In genomic region chr19:21510116-21510515, GRCm38 (mm10) we compare ENCODE assay signal across 8 mouse cellular contexts. TPM values are rescaled to one million over a fixed set of nuclear protein-coding genes. Genes with fewer than 3 reads are reported as not detected.
DNase-seq lines count a peak whose midpoint lies in the region; ATAC-seq and TF ChIP-seq lines count a peak whose summit lies in the region.

No protein-coding gene starts in this region.

- H3K36me3 ChIP-seq in limb, embryonic 11.5 days (ENCODE audit: control insufficient read depth, insufficient read depth, low read length), result no peaks in the 10 kb centered on the region
- no peaks in the 10 kb centered on the region for H3K36me3 ChIP-seq in limb, embryonic 10.5 days
- H3K36me3 ChIP-seq in ES-E14 (ENCODE audit: control insufficient read depth, insufficient read depth, low read length, poor library complexity, severe bottlenecking), result no peaks in the 10 kb centered on the region
- H3K36me3 ChIP-seq in kidney, embryonic 15.5 days, result no peaks in the 10 kb centered on the region

- H3K27me3 ChIP-seq in limb, embryonic 11.5 days (ENCODE audit: control insufficient read depth, insufficient read depth, low read length), result no peaks in the 10 kb centered on the region
- H3K27me3 ChIP-seq in limb, embryonic 10.5 days (ENCODE audit: low read depth, poor library complexity, severe bottlenecking), result no peaks in the 10 kb centered on the region
- no peaks in the 10 kb centered on the region for H3K27me3 ChIP-seq in kidney, embryonic 15.5 days

- no peak overlapping the region for H3K4me2 ChIP-seq in limb, embryonic 11.5 days (ENCODE audit: low read depth, severe bottlenecking)
- no peak overlapping the region for H3K4me2 ChIP-seq in kidney, embryonic 15.5 days

- no peak overlapping the region for H3K4me3 ChIP-seq in limb, embryonic 11.5 days (ENCODE audit: low read depth, low read length)
- no peak overlapping the region for H3K4me3 ChIP-seq in limb, embryonic 10.5 days
- H3K4me3 ChIP-seq in ES-E14 (ENCODE audit: insufficient read depth in 1 of 2, low read depth in 1 of 2, low read length in 2 of 2, poor library complexity in 1 of 2, severe bottlenecking in 1 of 2), result no peak overlapping the region
- H3K4me3 ChIP-seq in kidney, embryonic 15.5 days (replicated peaks), result no peak overlapping the region

- no peak overlapping the region for H3K9ac ChIP-seq in limb, embryonic 11.5 days (ENCODE audit: low read length)
- no peak overlapping the region for H3K9ac ChIP-seq in ES-E14 (ENCODE audit: insufficient read depth, low read depth, low read length, poor library complexity, severe bottlenecking)
- H3K9ac ChIP-seq in kidney, embryonic 15.5 days, result no peak overlapping the region

- no peak overlapping the region for H3K27ac ChIP-seq in limb, embryonic 11.5 days (replicated peaks; ENCODE audit: low read depth, low read length)
- H3K27ac ChIP-seq in limb, embryonic 10.5 days, result no peak overlapping the region
- H3K27ac ChIP-seq in ES-E14 (ENCODE audit: insufficient read depth, low read depth, low read length, poor library complexity, severe bottlenecking), result no peak overlapping the region
- no peak overlapping the region for H3K27ac ChIP-seq in kidney, embryonic 15.5 days

- DNase-seq in limb, embryonic 11.5 days (ENCODE audit: low spot score), result peak; percentile 49
- DNase-seq in limb, embryonic 10.5 days (ENCODE audit: low spot score), result no peak
- DNase-seq in ES-E14 (ENCODE audit: low read depth, low spot score), result peak; percentile 28
- DNase-seq in adrenal gland, postnatal 10 days, result peak; percentile 59
- DNase-seq in embryo, embryonic 9.5 days (ENCODE audit: extremely low spot score), result peak; percentile 11
- DNase-seq in layer of hippocampus, adult 9-10 months (ENCODE audit: low spot score), result no peak

- no peak for ATAC-seq in limb, embryonic 11.5 days (ENCODE audit: insufficient number of reproducible peaks, low FRiP score, low TSS enrichment, low read depth)
- ATAC-seq in kidney, embryonic 15.5 days (replicated peaks; ENCODE audit: low FRiP score), result 0 out of 2 replicates have a peak, but pooled peaks have one; percentile 54
- ATAC-seq in neutrophil, adult 5-6 weeks (ENCODE audit: extremely low read depth, insufficient number of reproducible peaks, low FRiP score, poor library complexity, severe bottlenecking), result peak; percentile 87

- WGBS in limb, embryonic 11.5 days, result 55% methylated on average over 3 of the region's 3 CpGs
- WGBS in limb, embryonic 10.5 days, result 57% methylated on average over 3 of the region's 3 CpGs
- 50% methylated on average over 3 of the region's 3 CpGs for WGBS in kidney, embryonic 15.5 days

- H3K4me1 ChIP-seq in limb, embryonic 11.5 days (ENCODE audit: control insufficient read depth, insufficient read depth, low read length), result no peaks in the 10 kb centered on the region
- H3K4me1 ChIP-seq in limb, embryonic 10.5 days, result no peaks in the 10 kb centered on the region
- no peaks in the 10 kb centered on the region for H3K4me1 ChIP-seq in ES-E14 (ENCODE audit: control insufficient read depth in 2 of 2, insufficient read depth in 2 of 2, low read length in 2 of 2, poor library complexity in 1 of 2)
- no peaks in the 10 kb centered on the region for H3K4me1 ChIP-seq in kidney, embryonic 15.5 days

- no peaks in the 10 kb centered on the region for H3K9me3 ChIP-seq in limb, embryonic 11.5 days (ENCODE audit: control insufficient read depth, low read length)
- no peaks in the 10 kb centered on the region for H3K9me3 ChIP-seq in limb, embryonic 10.5 days (replicated peaks)
- no peaks in the 10 kb centered on the region for H3K9me3 ChIP-seq in ES-E14 (ENCODE audit: control insufficient read depth, insufficient read depth, low read depth, low read length)
- H3K9me3 ChIP-seq in kidney, embryonic 15.5 days (replicated peaks), result no peaks in the 10 kb centered on the region

- in situ Hi-C loops in ES-E14 (cut with MboI; ENCODE audit: low sequenced_read_pairs in 2 of 2, unreplicated experiment in 2 of 2), result no loop called here

TF ChIP-seq in ES-E14, 5 proteins besides CTCF, POLR2A, EP300 and RAD21:
- no peak for TF ChIP-seq MAFK (IDR thresholded peaks at IDR 0.05; ENCODE audit: insufficient read depth, low read depth, low read length)
- TF ChIP-seq CHD2 (IDR thresholded peaks at IDR 0.05; ENCODE audit: low read depth, low read length), result no peak
- TF ChIP-seq ZNF384 (IDR thresholded peaks at IDR 0.05; ENCODE audit: low read depth, low read length), result no peak
- TF ChIP-seq HCFC1 (IDR thresholded peaks at IDR 0.05; ENCODE audit: borderline replicate concordance, insufficient read depth, low read length), result no peak
- TF ChIP-seq ZC3H11A (IDR thresholded peaks at IDR 0.05; ENCODE audit: borderline replicate concordance, low read depth, low read length), result peak; percentile 44; the same call in 1 of the 2 replicates
TF ChIP-seq in ES-E14: peak in this region for 1.

RNA-seq across cellular contexts. Expression of gene Gda, which starts 36.9 kb away (rescaled TPM):
- 0.07 TPM in 1 of 2 replicates, not detected in the other for polyA plus RNA-seq in limb, embryonic 11.5 days (2014; fragmentation: Nextera tagmentation; extraction: Ambion mirVana)
- polyA plus RNA-seq in limb, embryonic 10.5 days (2016; fragmentation: Nextera tagmentation; extraction: Ambion mirVana), result not detected in 2 replicates
- 0.13 and 0.16 TPM in 2 replicates for total RNA-seq in ES-E14 (2012; rRNA removed)
- 1 to 10 TPM; 5.3 to 8.4 TPM for total RNA-seq in adrenal gland, postnatal 10 days (2021)
- polyA plus RNA-seq in kidney, embryonic 15.5 days (2015; fragmentation: Nextera tagmentation; extraction: Ambion mirVana), result 0.15 and 0.17 TPM in 2 replicates
- 577 and 629 TPM in 2 replicates for total RNA-seq in neutrophil, adult 5-6 weeks (2017)

Comparison
In these comparisons a context has a peak if more than half of its experiments do, and no peak if none do; other contexts are left out.
1. DNase-seq: peak in limb, embryonic 11.5 days (single experiment), ES-E14 (single experiment), adrenal gland, postnatal 10 days (single experiment) and embryo, embryonic 9.5 days (single experiment); none in limb, embryonic 10.5 days (single experiment) and layer of hippocampus, adult 9-10 months (single experiment).
2. RNA of gene Gda, which starts 36.9 kb away (total RNA-seq): 577 to 629 TPM in neutrophil, adult 5-6 weeks; 5.3 to 8.4 TPM in adrenal gland, postnatal 10 days and 0.13 to 0.16 TPM in ES-E14; every median in the first group is over 10 times any median in the second.